Mouse (Mus musculus) embryonic facial prominence, embryonic 14.5 days (tissue): ENCODE measurements around the gene Parpbp. TPM values are rescaled to one million over a fixed set of nuclear protein-coding genes. Genes with fewer than 3 reads are reported as not detected.

Experiments
- ATAC-seq: fragments of 200-750 bp; cut with Nextera tagmentation; 2 replicates; pipeline ENCODE4 v1.8.0; 2017; ENCODE audit warnings: low read depth, moderate number of reproducible peaks, moderate TSS enrichment
- DNase-seq: peaks from one replicate; pipeline ENCODE4 v3.0.0-alpha.2; 2015; ENCODE audit warnings: low spot score
- H3K27ac ChIP-seq: fragments of 300-500 bp; sonication (generic); replicated peaks from 2 replicates; pipeline ENCODE4 v1.5.1; 2014; ENCODE audit warnings: low read depth, mild to moderate bottlenecking, low read length, moderate library complexity
- H3K27me3 ChIP-seq: fragments of 300-500 bp; sonication (generic); replicated peaks from 2 replicates; pipeline ENCODE4 v1.6.1; 2014; ENCODE audit warnings: low read length; ENCODE audit not compliant: control insufficient read depth, insufficient read depth
- H3K36me3 ChIP-seq: fragments of 300-500 bp; sonication (generic); 2 replicates; pipeline ENCODE4 v1.6.1; 2014; ENCODE audit warnings: low read length, mixed read lengths; ENCODE audit not compliant: control insufficient read depth, insufficient read depth
- H3K4me1 ChIP-seq: fragments of 300-500 bp; sonication (generic); 2 replicates; pipeline ENCODE4 v1.6.1; 2014; ENCODE audit warnings: antibody characterized with exemption, low read length; ENCODE audit not compliant: control insufficient read depth, insufficient read depth
- H3K4me2 ChIP-seq: fragments of 300-500 bp; sonication (generic); 2 replicates; pipeline ENCODE4 v1.6.1; 2014; ENCODE audit warnings: low read depth, mild to moderate bottlenecking, low read length, moderate library complexity, mixed read lengths
- H3K4me3 ChIP-seq: fragments of 300-500 bp; sonication (generic); 2 replicates; pipeline ENCODE4 v1.5.1; 2014; ENCODE audit warnings: low read depth, mild to moderate bottlenecking, low read length
- H3K9ac ChIP-seq: fragments of 300-500 bp; sonication (generic); 2 replicates; pipeline ENCODE4 v1.6.1; 2014; ENCODE audit warnings: low read depth, mild to moderate bottlenecking, low read length, moderate library complexity, mixed read lengths
- H3K9me3 ChIP-seq: fragments of 300-500 bp; sonication (generic); 2 replicates; pipeline ENCODE4 v1.6.1; 2016; ENCODE audit warnings: low read length; ENCODE audit not compliant: control insufficient read depth
- WGBS: fragments of 180-500 bp; shearing (Covaris S2); extraction: QIAGEN DNeasy Blood & Tissue Kit; methylation state at CpG from one replicate; pipeline ENCODE4 v1.1.7; 2014; 5-methylcytosine and 5-hydroxymethylcytosine counted together
- polyA plus RNA-seq: library from polyadenylated mRNA; unstranded; fragments of >200 nt; fragmentation: Nextera tagmentation; extraction: Ambion mirVana; gene quantifications from 2 replicates; pipeline ENCODE4 v1.2.1, GENCODE M21; 2014

Gene Parpbp
- polyA plus RNA-seq, 1 experiment from 2014 or later = 10.4 TPM

DNA sequence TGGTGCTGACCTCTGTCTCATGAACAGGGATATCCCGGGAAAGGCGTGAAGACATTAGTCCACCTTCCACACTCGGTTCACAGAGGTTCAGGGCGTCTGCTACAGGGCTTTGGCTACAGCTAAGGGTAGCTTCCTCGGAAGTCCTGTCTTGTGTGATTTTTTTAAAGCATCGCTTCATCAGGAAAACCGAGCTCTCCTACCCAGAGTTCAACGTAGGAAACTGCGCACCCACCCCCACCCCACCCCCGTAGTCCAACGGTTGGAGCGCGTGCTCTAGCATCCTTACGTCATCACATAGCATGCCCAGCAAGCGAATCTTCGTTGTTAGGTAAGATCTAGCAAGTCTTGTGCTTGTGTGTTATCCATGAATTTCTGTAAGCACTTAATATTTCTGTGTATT lies 11.1 kb downstream of the Parpbp start:
- H3K4me1 ChIP-seq = no peaks in the 10 kb centered on the region
- 0 out of 2 replicates have a peak, but pooled peaks cover 8% of the 10 kb centered on the region for H3K36me3 ChIP-seq
- 94% methylated on average over 16 of the region's 16 CpGs for WGBS
- DNase-seq (no peak), ATAC-seq (no peak)
- H3K9me3 ChIP-seq = no peaks in the 10 kb centered on the region
- H3K27ac ChIP-seq = no peak overlapping the region
- no peak overlapping the region for H3K4me2 ChIP-seq
- H3K27me3 ChIP-seq = no peaks in the 10 kb centered on the region
- H3K4me3 ChIP-seq = no peak overlapping the region
- H3K9ac ChIP-seq = no peak overlapping the region

- Histone ChIP-seq H3K36me3 (no peaks in the 10 kb centered on the region), H3K4me3 (no peak overlapping the region), H3K9ac (no peak overlapping the region), H3K9me3 (no peaks in the 10 kb centered on the region), H3K4me1 (no peaks in the 10 kb centered on the region), H3K27me3 (no peaks in the 10 kb centered on the region), H3K27ac (no peak overlapping the region), H3K4me2 (no peak overlapping the region)
- DNase-seq = no peak
- no peak for ATAC-seq
Measured at GRCm38 (mm10) chr10:88119721-88120120, 27.0 kb downstream of the Parpbp start.

- no peak overlapping the region for H3K4me2 ChIP-seq
- H3K9ac ChIP-seq = no peak overlapping the region
- no peak overlapping the region for H3K4me3 ChIP-seq
- H3K27ac ChIP-seq = no peak overlapping the region
- no peaks in the 10 kb centered on the region for H3K9me3 ChIP-seq
- 88% methylated on average over 2 of the region's 2 CpGs for WGBS
- ATAC-seq (no peak), DNase-seq (no peak)
- no peaks in the 10 kb centered on the region for H3K4me1 ChIP-seq
- H3K36me3 ChIP-seq = peaks cover 6% of the 10 kb centered on the region; the same call in 1 of the 2 replicates
- no peaks in the 10 kb centered on the region for H3K27me3 ChIP-seq
Measured at GRCm38 (mm10) chr10:88113290-88113689, 33.5 kb downstream of the Parpbp start.

DNA sequence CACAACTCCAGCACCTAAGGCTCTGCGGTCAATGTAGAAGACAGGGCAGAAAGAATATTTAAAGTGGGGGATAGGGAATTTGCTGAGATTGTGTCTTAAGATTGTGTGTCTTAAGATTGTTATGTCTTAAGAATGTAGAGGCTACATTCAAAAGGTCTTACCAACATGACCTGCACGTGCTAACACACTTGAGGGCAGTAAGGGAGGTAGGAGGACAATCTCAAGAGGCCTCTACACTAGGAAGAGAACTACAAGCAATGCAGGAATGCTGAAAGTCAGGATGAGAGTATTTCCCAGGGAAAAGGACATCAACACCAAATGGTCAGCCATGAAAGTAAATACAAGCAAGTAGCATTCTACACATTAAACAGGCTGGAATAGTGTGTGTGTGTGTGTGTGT lies 40.6 kb downstream of the Parpbp start:
- H3K9ac ChIP-seq = no peak overlapping the region
- DNase-seq (no peak), ATAC-seq (no peak)
- H3K9me3 ChIP-seq = no peaks in the 10 kb centered on the region
- no peaks in the 10 kb centered on the region for H3K27me3 ChIP-seq
- H3K4me1 ChIP-seq = no peaks in the 10 kb centered on the region
- H3K27ac ChIP-seq = no peak overlapping the region
- H3K4me2 ChIP-seq = no peak overlapping the region
- WGBS = 85% methylated on average over 2 of the region's 2 CpGs
- no peaks in the 10 kb centered on the region for H3K36me3 ChIP-seq
- no peak overlapping the region for H3K4me3 ChIP-seq

DNA sequence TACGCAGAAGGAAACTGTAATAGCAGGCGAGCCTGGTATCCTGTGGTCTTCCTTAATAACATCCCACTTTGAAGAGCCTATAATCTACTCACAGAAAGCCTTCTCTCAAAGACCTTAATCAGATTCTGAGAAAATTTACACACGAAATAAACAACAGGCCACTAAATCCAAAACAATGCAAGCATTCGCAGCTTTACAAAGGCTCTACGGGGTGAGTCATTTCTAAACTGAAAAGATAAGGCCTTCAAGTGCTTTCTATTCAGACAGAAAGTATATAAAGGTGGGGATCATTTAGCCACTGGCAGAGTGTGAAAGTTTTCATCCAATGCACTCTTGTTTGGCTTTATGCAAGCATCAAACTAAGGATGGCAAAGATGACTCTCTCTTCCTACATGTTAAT lies 56.0 kb downstream of the Parpbp start, which contains the start of gene Pmch:
Pmch (plus strand) TSS at position 301 of the 400 bp plus-strand sequence.
- H3K9me3 ChIP-seq = no peaks in the 10 kb centered on the region
- ATAC-seq (no peak), DNase-seq (no peak)
- no peaks in the 10 kb centered on the region for H3K4me1 ChIP-seq
- no peak within 1 kb of the TSS for H3K9ac ChIP-seq
- no peak within 1 kb of the TSS for H3K4me3 ChIP-seq
- no peaks in the 10 kb centered on the region for H3K27me3 ChIP-seq
- WGBS = 77% methylated on average over 5 of the region's 5 CpGs
- no peak within 1 kb of the TSS for H3K27ac ChIP-seq
- H3K4me2 ChIP-seq = no peak within 1 kb of the TSS
- peaks cover 22% of the 10 kb centered on the region for H3K36me3 ChIP-seq

DNA sequence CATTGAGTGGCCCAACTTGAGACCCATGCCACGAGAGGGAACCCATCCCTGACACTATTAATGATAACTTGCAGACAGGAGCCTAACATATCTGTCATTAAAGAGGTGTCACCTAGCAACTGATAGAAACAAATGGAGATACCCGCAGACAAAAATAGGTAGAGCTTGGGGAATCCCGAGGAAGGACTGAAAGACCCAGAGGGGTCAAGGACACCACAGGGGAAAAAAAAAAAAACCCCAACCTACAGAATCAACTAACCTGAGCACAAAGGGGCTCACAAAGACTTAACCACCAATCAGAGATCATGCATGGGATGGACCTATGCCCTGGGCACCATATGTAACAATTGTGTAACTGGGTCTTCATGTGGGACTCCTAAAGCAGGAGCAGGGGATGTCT lies 79.4 kb downstream of the Parpbp start:
- no peak overlapping the region for H3K4me3 ChIP-seq
- no peaks in the 10 kb centered on the region for H3K27me3 ChIP-seq
- no peaks in the 10 kb centered on the region for H3K36me3 ChIP-seq
- DNase-seq (no peak), ATAC-seq (no peak)
- WGBS = 76% methylated on average over 3 of the region's 3 CpGs
- peaks cover 9% of the 10 kb centered on the region for H3K4me1 ChIP-seq
- no peak overlapping the region for H3K27ac ChIP-seq
- H3K9me3 ChIP-seq = no peaks in the 10 kb centered on the region
- no peak overlapping the region for H3K4me2 ChIP-seq
- no peak overlapping the region for H3K9ac ChIP-seq

GRCm38 (mm10) chr10:88064872-88065271 lies 81.9 kb downstream of the Parpbp start:
- 53% methylated on average over 2 of the region's 2 CpGs for WGBS
- ATAC-seq (no peak), DNase-seq (no peak)
- no peak overlapping the region for H3K27ac ChIP-seq
- no peak overlapping the region for H3K4me3 ChIP-seq
- H3K9me3 ChIP-seq = no peaks in the 10 kb centered on the region
- H3K9ac ChIP-seq = no peak overlapping the region
- H3K36me3 ChIP-seq = no peaks in the 10 kb centered on the region
- H3K27me3 ChIP-seq = no peaks in the 10 kb centered on the region
- H3K4me1 ChIP-seq = peaks cover 9% of the 10 kb centered on the region
- H3K4me2 ChIP-seq = no peak overlapping the region

GRCm38 (mm10) chr10:88063436-88063835 lies 83.3 kb downstream of the Parpbp start:
- Histone ChIP-seq H3K9ac (no peak overlapping the region), H3K27me3 (no peaks in the 10 kb centered on the region), H3K36me3 (no peaks in the 10 kb centered on the region), H3K4me3 (no peak overlapping the region), H3K27ac (peak overlapping the region; percentile 58), H3K4me1 (peaks cover 9% of the 10 kb centered on the region), H3K9me3 (no peaks in the 10 kb centered on the region), H3K4me2 (no peak overlapping the region)
- WGBS = 32% methylated on average over 4 of the region's 4 CpGs
- peak; percentile 59 for DNase-seq
- ATAC-seq = peak; percentile 30; the same call in 1 of the 2 replicates

DNA sequence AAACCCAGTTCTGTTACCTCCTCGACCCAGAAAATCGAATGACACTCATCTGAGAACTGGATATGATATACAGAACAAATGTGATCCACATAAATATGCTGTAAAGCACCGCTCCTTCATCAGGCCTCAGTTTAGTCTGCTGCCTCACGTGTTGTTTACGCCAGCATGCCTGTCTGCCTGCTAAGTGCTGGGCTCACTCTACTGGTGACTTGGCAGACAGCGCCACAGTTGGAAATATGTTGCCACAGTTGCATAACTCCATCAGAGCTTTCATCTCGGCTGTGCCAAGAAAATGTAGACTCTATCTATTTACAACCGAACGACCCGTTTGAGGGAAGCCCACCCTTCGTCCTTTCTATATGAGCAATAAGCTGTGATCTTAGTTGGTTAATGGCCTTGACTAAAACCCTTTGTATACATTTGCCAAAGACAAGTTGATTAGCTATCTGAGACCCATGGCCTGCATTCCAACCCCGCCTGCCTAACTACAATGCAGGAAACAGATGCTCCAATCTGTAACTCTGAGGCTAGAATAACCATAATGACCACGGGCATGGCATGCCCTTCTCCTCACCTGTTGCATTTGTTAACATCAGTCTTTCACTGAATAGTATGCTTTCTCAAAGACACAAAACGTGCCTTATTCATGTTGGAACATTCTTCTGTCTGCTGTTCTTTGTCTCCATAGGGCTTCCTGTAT lies 89.6 kb downstream of the Parpbp start:
- Histone ChIP-seq H3K27ac (no peak overlapping the region), H3K27me3 (no peaks in the 10 kb centered on the region), H3K4me2 (no peak overlapping the region), H3K4me1 (no peaks in the 10 kb centered on the region), H3K4me3 (no peak overlapping the region), H3K36me3 (no peaks in the 10 kb centered on the region), H3K9me3 (no peaks in the 10 kb centered on the region), H3K9ac (no peak overlapping the region)
- peak; percentile 73 for DNase-seq
- peak; percentile 68; the same call in 1 of the 2 replicates for ATAC-seq
- WGBS = 73% methylated on average over 14 of the region's 14 CpGs
